Mouse (Mus musculus): ENCODE measurements around the gene Fbxw22. TPM values are rescaled to one million over a fixed set of nuclear protein-coding genes. Genes with fewer than 3 reads are reported as not detected.

The Fbxw22 gene
- total RNA-seq (2023): not detected in 4 replicates

GRCm38 (mm10) chr9:109404196-109404595, at the start of gene Fbxw22:
TSS of gene Fbxw22 (minus strand) at chr9:109404296.

GRCm38 (mm10) chr9:109449040-109449439, 44.9 kb upstream of the Fbxw22 start, which contains the start of gene Fbxw16:
TSS of gene Fbxw16 (minus strand) at chr9:109449140.

GRCm38 (mm10) chr9:109339559-109339958, 64.5 kb downstream of the Fbxw22 start, which contains the start of gene Fbxw28:
TSS of gene Fbxw28 (minus strand) at chr9:109339659.

Other genes with a start within 250 kb of the Fbxw22 start
- gene Fbxw21, start 242.3 kb downstream of the Fbxw22 start, total RNA-seq (2023): not detected in 4 replicates
- gene Fbxw13, start 208.3 kb downstream of the Fbxw22 start, total RNA-seq (2023): not detected in 4 replicates
- not detected in 4 replicates for gene Fbxw20, start 169.5 kb downstream of the Fbxw22 start, total RNA-seq (2023)
- gene Fbxw14, start 116.6 kb downstream of the Fbxw22 start, total RNA-seq (2023): not detected in 4 replicates
- not detected in 4 replicates for gene Fbxw28, start 64.6 kb downstream of the Fbxw22 start, total RNA-seq (2023)
- gene Fbxw16, start 44.8 kb upstream of the Fbxw22 start, total RNA-seq (2023): not detected in 4 replicates
- not detected in 4 replicates for gene Fbxw19, start 91.6 kb upstream of the Fbxw22 start, total RNA-seq (2023)
- gene Fbxw15, start 164.0 kb upstream of the Fbxw22 start, total RNA-seq (2023): not detected in 4 replicates
- gene Fbxw24, start 221.8 kb upstream of the Fbxw22 start, total RNA-seq (2023): not detected in 4 replicates

All from B cell, adult 62 days (primary cell).